Mouse (Mus musculus) heart, adult 18-20 months (tissue): Measurements from ENCODE around the gene Grin1. TPM values are rescaled to one million over a fixed set of nuclear protein-coding genes. Genes with fewer than 3 reads are reported as not detected.
A peak's percentile ranks its signal among the peaks of the same experiment; 100 is the strongest.

Experiments used
- DNase-seq, 2 experiments: peaks; one replicate each; pipeline ENCODE4 v3.0.0; 2021 to 2022; ENCODE audit warnings: mixed read lengths in 1 of 2
- total RNA-seq, 2 experiments: library from RNA; stranded (reverse); gene quantifications; 2 replicates each; pipeline ENCODE4 v1.2.3; 2021

Gene Grin1
- total RNA-seq, 2 experiments from 2014 or later, result not detected

DNA sequence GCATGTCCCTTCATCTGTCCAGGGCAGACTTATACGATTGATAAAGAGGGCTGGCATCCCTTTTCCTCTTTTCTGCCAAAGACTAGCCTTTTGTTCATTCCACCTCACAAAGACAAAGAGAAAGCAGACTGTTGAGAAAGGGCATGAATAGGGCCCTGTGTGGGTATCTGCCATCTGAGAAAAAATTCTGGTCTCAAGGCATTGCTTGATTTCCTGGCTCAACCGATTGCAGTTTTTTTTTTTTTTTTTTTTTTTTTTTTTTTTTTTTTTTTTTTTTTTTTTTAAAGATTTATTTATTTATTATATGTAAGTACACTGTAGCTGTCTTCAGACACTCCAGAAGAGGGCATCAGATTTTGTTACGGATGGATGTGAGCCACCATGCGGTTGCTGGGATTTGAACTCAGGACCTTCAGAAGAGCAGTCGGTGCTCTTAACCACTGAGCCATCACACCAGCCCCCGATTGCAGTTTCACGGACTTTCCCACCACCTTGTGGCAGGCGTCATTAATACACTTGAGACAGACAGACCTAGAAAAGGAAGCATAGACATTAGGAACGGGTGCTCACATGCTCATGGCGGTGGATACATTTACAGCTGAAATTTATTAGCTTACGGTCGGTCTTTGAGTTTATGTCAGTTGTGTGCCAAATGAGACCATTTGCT, 62.4 kb downstream of the Grin1 start:
- DNase-seq, result peak; percentile 30 to 58

DNA sequence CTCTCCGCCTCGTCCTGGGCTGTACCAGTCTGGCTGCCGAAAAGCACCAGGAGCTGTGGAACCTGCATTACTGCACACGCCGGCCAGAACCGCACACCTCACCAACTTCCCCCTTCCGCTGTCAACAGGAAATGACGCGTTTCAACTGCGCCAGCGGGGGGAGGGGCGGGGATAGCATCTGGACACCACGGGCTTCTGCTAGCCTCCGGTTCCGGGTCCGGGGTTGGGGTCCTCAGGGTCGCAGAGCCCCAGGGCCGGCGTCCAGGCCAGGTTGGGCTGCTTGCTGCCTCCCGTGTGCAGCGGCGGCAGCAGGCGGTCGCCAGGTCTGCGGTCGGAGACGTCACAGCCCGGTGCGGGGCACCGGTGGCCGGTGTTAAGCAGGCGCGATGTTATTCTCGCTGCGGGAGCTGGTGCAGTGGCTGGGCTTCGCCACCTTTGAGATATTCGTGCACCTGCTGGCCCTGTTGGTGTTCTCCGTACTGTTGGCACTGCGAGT, 63.7 kb downstream of the Grin1 start, which contains the start of gene Tmem203:
TSS of gene Tmem203 (plus strand) at position 156 of the 496 bp plus-strand sequence.
- DNase-seq, result peak; percentile 91 to 95

DNA sequence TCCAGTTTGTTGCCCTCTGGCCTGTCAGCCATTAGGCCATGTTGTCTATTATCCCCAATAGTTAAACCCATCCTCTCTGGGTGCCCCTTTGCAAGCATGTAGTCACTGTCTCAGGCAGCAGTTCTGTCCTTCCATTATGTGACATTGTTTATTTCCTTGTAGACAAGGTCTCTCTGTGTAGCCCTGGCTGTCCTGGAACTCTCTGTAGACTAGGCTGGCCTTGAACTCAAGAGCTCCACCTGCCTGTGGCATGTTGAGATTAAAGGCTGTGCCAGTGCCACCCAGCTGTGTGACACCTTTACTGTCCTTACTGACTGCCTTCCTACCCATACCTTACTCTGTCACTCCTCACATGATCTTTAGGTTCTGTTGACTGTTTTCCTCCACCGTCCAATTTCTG, 66.7 kb downstream of the Grin1 start:
- no peak for DNase-seq

DNA sequence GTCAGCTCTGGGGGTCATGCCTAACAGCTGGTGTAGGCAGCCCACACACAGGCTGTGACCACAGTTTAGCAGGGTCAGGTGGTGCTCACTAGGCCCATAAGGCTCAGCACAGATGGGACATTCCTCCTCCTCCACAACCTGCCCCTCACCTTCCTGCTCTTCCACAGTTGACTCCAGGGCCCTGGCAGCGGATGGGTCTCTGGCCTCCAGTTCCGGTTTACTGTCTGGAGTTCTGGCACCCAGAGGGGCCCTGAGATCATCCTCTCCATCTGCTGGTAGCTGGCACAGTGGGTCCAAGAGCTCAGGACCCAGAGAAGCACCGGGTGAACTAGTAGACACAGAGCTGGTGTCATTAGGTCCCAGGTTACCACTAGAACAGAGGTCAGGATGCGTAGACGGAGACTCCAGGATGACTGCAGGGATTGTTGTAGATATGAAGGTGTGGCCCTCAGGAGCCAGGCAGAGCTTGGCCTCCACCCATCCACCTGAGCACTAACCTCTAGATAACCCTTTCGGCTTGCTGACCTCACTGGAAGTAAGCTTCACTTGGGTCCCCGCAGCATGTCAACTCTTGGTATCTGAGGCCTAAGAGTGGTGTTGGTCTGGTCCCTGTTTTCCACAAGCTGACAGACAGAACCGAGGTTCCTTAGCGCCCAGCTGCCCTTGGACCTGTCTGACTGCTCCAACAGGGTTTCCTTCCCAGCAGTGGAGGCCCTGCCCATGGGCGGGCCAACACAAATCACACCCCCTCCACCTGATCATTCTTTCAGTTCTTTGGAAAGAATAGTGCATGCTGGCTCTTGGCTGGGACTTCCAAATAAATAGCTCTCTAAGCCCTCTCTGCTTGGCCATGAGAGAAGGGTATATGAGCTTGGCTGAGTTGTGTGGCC, 72.6 kb downstream of the Grin1 start, which contains the start of gene AL732309.1:
TSS of gene AL732309.1 (minus strand) at position 681 of the 890 bp plus-strand sequence.
- no peak for DNase-seq

DNA sequence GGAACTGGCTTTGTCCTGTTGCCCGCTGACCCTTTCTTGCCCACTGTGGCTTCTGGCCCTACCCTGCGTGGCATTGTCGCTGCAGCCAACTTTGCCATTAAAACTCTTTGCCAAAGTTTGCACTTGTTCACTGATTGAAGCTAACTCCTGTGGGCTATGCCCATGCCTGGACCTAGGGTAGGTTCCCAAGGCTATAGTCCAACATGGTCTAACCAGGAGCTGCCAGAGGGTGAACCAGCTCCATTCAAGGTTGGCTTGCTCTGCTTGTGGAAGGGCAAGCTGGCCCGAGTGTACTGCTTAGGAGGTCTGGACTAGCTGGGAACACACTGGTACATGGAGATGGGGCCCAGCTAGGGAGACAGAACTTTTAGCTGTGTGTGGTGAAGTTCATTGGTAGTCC, 74.8 kb downstream of the Grin1 start:
- DNase-seq, result no peak

DNA sequence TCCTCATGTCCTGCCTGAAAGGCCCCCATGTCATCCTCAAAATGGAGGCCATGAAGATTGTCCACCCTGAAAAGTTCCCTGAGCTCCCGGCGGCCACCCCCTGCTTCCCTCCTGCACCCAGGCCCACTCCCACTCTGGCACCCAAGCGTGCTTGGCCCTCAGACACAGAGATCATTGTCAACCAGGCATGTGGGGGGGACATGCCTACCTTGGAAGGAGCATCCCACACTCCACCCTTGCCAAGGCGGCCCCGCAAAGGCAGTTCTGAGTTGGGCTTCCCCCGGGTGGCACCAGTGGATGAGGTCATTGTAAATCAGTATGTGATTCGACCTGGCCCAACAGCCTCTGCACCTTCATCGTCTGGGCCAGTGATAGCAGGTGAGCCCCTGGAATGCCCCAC, 75.6 kb downstream of the Grin1 start:
- DNase-seq, result no peak

DNA sequence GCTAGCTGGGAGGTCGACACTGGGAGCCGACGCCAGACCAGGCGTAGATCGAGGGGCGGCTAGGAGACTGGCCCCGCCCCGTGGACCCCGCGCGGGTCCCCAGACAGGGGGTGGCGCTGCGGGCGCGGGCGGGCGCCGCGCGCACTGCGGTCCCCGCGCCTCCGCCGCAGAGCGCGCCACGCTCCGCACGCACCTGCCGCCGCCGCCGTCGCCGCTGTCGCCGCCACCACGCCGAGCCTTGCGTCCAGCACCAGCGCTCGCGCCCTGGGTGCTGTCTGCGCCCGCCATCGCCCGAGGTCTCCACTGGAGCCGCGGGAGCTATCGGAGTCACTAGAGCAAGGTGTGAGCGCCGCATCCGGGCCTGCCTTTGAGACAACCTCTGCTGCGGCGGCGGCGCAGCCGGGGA, 76.9 kb downstream of the Grin1 start, which contains the start of the genes Rnf208 and Cysrt1:
TSS of gene Rnf208 (plus strand) at position 155 of the 406 bp plus-strand sequence.
TSS of gene Cysrt1 (minus strand) at position 352 of the 406 bp plus-strand sequence.
- DNase-seq, result no peak

DNA sequence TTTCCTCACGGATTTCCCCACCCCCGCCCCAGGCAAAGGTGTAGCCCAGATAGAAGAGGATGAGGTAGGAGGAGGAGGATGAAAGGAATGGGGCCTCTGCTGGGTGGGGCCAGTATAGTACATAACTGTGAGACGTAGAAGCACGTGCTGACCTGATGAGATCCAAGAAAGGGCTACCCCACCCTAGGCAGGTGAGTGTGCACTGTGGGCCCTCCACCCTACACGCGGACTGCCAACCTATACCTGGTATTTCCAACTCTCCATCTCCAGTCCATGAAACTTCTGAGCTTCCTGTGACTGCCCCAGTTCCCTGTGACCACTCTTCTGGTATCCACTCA, 77.6 kb downstream of the Grin1 start:
- no peak for DNase-seq

Other genes with a start within 250 kb of the Grin1 start
- gene Entpd8, start 238.9 kb downstream of the Grin1 start, total RNA-seq, result not detected
- not detected for gene Noxa1, start 224.0 kb downstream of the Grin1 start, total RNA-seq
- gene Nrarp, start 138.4 kb downstream of the Grin1 start, total RNA-seq, result 1 to 10 TPM; 6.9 to 8.3 TPM
- 1 to 10 TPM; 4.0 to 4.6 TPM for gene Tor4a, start 122.3 kb downstream of the Grin1 start, total RNA-seq
- 10 to 100 TPM; 40.8 to 45.8 TPM for gene Nelfb, start 107.7 kb downstream of the Grin1 start, total RNA-seq
- not detected for gene Stpg3, start 104.5 kb downstream of the Grin1 start, total RNA-seq
- gene Fam166a, start 100.4 kb downstream of the Grin1 start, total RNA-seq, result not detected
- gene Tubb4b, start 94.5 kb downstream of the Grin1 start, total RNA-seq, result 100 to 1,000 TPM; 289 to 308 TPM
- not detected for gene Slc34a3, start 84.8 kb downstream of the Grin1 start, total RNA-seq
- not detected for gene Rnf224, start 82.4 kb downstream of the Grin1 start, total RNA-seq
- gene Rnf208, start 76.9 kb downstream of the Grin1 start, total RNA-seq, result 1 to 10 TPM; 1.5 to 1.7 TPM
- gene Cysrt1, start 76.7 kb downstream of the Grin1 start, total RNA-seq, result not detected
- 1 to 10 TPM; 1.9 to 2.4 TPM for gene AL732309.1, start 72.3 kb downstream of the Grin1 start, total RNA-seq
- 10 to 100 TPM; 14.8 to 15.2 TPM for gene Tmem203, start 63.7 kb downstream of the Grin1 start, total RNA-seq
- 1 to 10 TPM; 7.4 to 7.7 TPM for gene Tprn, start 56.6 kb downstream of the Grin1 start, total RNA-seq
- 10 to 100 TPM; 38.2 to 42.6 TPM for gene Ssna1, start 46.7 kb downstream of the Grin1 start, total RNA-seq
- 10 to 100 TPM; 35.3 to 38.8 TPM for gene Anapc2, start 46.7 kb downstream of the Grin1 start, total RNA-seq
- gene Tmem210, start 31.0 kb downstream of the Grin1 start, total RNA-seq, result not detected
- gene Lrrc26, start 29.3 kb downstream of the Grin1 start, total RNA-seq, result under 1 TPM in 1 of 2 experiments, not detected in 1; 0.23 TPM
- 10 to 100 TPM; 20.8 to 23.6 TPM for gene Man1b1, start 13.2 kb upstream of the Grin1 start, total RNA-seq
- gene Dpp7, start 37.2 kb upstream of the Grin1 start, total RNA-seq, result 1 to 10 TPM; 5.9 to 7.0 TPM
- 10 to 100 TPM; 10.3 to 11.8 TPM for gene Uap1l1, start 46.5 kb upstream of the Grin1 start, total RNA-seq
- not detected for gene Sapcd2, start 53.1 kb upstream of the Grin1 start, total RNA-seq
- 10 to 100 TPM; 13.7 to 14.5 TPM for gene Entpd2, start 76.7 kb upstream of the Grin1 start, total RNA-seq
- gene Npdc1, start 80.2 kb upstream of the Grin1 start, total RNA-seq, result 10 to 100 TPM; 25.7 to 27.9 TPM
- 1 to 10 TPM in 1 of 2 experiments, not detected in 1; 1.1 TPM for gene Fut7, start 104.1 kb upstream of the Grin1 start, total RNA-seq
- gene Abca2, start 109.5 kb upstream of the Grin1 start, total RNA-seq, result 10 to 100 TPM; 41.4 to 43.2 TPM
- gene Clic3, start 137.7 kb upstream of the Grin1 start, total RNA-seq, result 1 to 10 TPM in 1 of 2 experiments, under 1 TPM in 1; 0.82 to 1.7 TPM
- gene Paxx, start 141.9 kb upstream of the Grin1 start, total RNA-seq, result 10 to 100 TPM; 22.6 to 28.7 TPM
- 100 to 1,000 TPM; 450 to 656 TPM for gene Ptgds, start 150.9 kb upstream of the Grin1 start, total RNA-seq
- gene Lcn12, start 174.7 kb upstream of the Grin1 start, total RNA-seq, result not detected
- gene Fbxw5, start 181.6 kb upstream of the Grin1 start, total RNA-seq, result 10 to 100 TPM; 82.0 to 93.6 TPM
- 1 to 10 TPM; 1.1 to 2.3 TPM for gene C8g, start 182.5 kb upstream of the Grin1 start, total RNA-seq
- gene Traf2, start 227.8 kb upstream of the Grin1 start, total RNA-seq, result 10 to 100 TPM; 15.7 to 17.6 TPM
- 100 to 1,000 TPM; 223 to 241 TPM for gene Edf1, start 238.7 kb upstream of the Grin1 start, total RNA-seq